Mouse (Mus musculus): ENCODE data around the gene Hsf3. TPM values are rescaled to one million over a fixed set of nuclear protein-coding genes. Genes with fewer than 3 reads are reported as not detected.
"Not testable (repeated sequence)": the region's sequence is repeated elsewhere in the genome, so short reads cannot be mapped to it uniquely, and the experiment has no call there.

Gene Hsf3
- not detected for polyA plus RNA-seq (2012; fragmentation: generic; extraction: Trizol)
- long read RNA-seq, experiment 1 = 0 reads
- long read RNA-seq, experiment 2 = 0 reads

GRCm38 (mm10) chrX:96456201-96456963 is at the start of gene Hsf3:
Hsf3 (minus strand) TSS chrX:96456294.
- TF ChIP-seq FOSL1 (IDR thresholded peaks at IDR 0.05; ENCODE audit: insufficient read depth, low read length, poor library complexity, severe bottlenecking) (no peak), MYOD1 (IDR thresholded peaks at IDR 0.05; ENCODE audit: control insufficient read depth, insufficient read length, low read depth) (no peak), CEBPB (IDR thresholded peaks at IDR 0.05; ENCODE audit: low read depth) (no peak), MYOG (IDR thresholded peaks at IDR 0.05; ENCODE audit: control insufficient read depth, extremely low read depth, insufficient read length) (no peak), USF1 (IDR thresholded peaks at IDR 0.05; ENCODE audit: low read depth) (no peak), MAX (IDR thresholded peaks at IDR 0.05) (no peak), CTCF (IDR thresholded peaks at IDR 0.05; ENCODE audit: control insufficient read depth, insufficient read depth, insufficient read length) (no peak)
- Histone ChIP-seq H3ac (ENCODE audit: control insufficient read depth, insufficient read length, low read depth) (no peak within 1 kb of the TSS), H3K4me3 (ENCODE audit: insufficient read depth, poor library complexity, severe bottlenecking) (no peak within 1 kb of the TSS), H3K27me3 (ENCODE audit: control insufficient read depth, insufficient read depth, insufficient read length) (no peaks in the 10 kb centered on the region), H3K36me3 (ENCODE audit: control insufficient read depth, insufficient read depth) (no peaks in the 10 kb centered on the region), H3K79me2 (ENCODE audit: control insufficient read depth, insufficient read depth) (no peaks in the 10 kb centered on the region), H3K79me3 (ENCODE audit: low read depth) (no peaks in the 10 kb centered on the region)

DNA sequence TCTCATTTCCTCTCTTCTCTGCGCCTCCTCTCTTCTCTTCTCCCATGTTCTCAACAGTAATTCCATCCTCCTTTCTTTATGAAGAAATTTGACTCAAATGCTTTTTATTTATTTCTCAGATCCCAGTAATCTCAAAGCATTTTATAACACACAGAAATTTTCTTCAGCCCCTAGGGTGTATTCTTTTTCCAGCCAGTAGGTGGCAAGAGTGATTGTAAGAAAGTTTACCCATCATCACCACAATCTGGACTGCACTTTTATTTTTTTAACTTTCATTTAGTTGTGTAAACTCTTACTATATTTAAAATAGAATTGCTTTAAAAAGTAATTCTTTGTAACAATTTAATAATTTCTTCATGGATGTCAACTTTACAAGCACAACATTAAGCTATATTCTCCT is 45.5 kb upstream of the Hsf3 start:
- Histone ChIP-seq H3K36me3 (ENCODE audit: control insufficient read depth, insufficient read depth) (no peaks in the 10 kb centered on the region), H3ac (ENCODE audit: control insufficient read depth, insufficient read length, low read depth) (no peak overlapping the region), H3K27me3 (ENCODE audit: control insufficient read depth, insufficient read depth, insufficient read length) (no peaks in the 10 kb centered on the region), H3K79me2 (ENCODE audit: control insufficient read depth, insufficient read depth) (no peaks in the 10 kb centered on the region), H3K79me3 (ENCODE audit: low read depth) (no peaks in the 10 kb centered on the region), H3K4me3 (ENCODE audit: insufficient read depth, poor library complexity, severe bottlenecking) (no peak overlapping the region)
- no peak for TF ChIP-seq CEBPB (IDR thresholded peaks at IDR 0.05; ENCODE audit: low read depth)
- no peak for TF ChIP-seq MAX (IDR thresholded peaks at IDR 0.05)
- no peak for TF ChIP-seq FOSL1 (IDR thresholded peaks at IDR 0.05; ENCODE audit: insufficient read depth, low read length, poor library complexity, severe bottlenecking)
- no peak for TF ChIP-seq MYOG (IDR thresholded peaks at IDR 0.05; ENCODE audit: control insufficient read depth, extremely low read depth, insufficient read length)

GRCm38 (mm10) chrX:96455149-96455548 is 945 bp downstream of the Hsf3 start, which contains the start of gene Heph:
Heph (plus strand) TSS chrX:96455359.
- no peaks in the 10 kb centered on the region for H3K27me3 ChIP-seq (ENCODE audit: control insufficient read depth, insufficient read depth, insufficient read length)
- H3K79me3 ChIP-seq (ENCODE audit: low read depth) = no peaks in the 10 kb centered on the region
- no peak within 1 kb of the TSS for H3ac ChIP-seq (ENCODE audit: control insufficient read depth, insufficient read length, low read depth)
- H3K79me2 ChIP-seq (ENCODE audit: control insufficient read depth, insufficient read depth) = no peaks in the 10 kb centered on the region
- TF ChIP-seq USF1 (IDR thresholded peaks at IDR 0.05; ENCODE audit: low read depth) = no peak
- TF ChIP-seq MYOG (IDR thresholded peaks at IDR 0.05; ENCODE audit: control insufficient read depth, extremely low read depth, insufficient read length) = no peak
- TF ChIP-seq MYOD1 (IDR thresholded peaks at IDR 0.05; ENCODE audit: control insufficient read depth, insufficient read length, low read depth) = no peak
- no peak for TF ChIP-seq FOSL1 (IDR thresholded peaks at IDR 0.05; ENCODE audit: insufficient read depth, low read length, poor library complexity, severe bottlenecking)
- TF ChIP-seq CTCF (IDR thresholded peaks at IDR 0.05; ENCODE audit: control insufficient read depth, insufficient read depth, insufficient read length) = no peak
- TF ChIP-seq CEBPB (IDR thresholded peaks at IDR 0.05; ENCODE audit: low read depth) = no peak
- TF ChIP-seq MAX (IDR thresholded peaks at IDR 0.05) = no peak
- H3K4me3 ChIP-seq (ENCODE audit: insufficient read depth, poor library complexity, severe bottlenecking) = no peak within 1 kb of the TSS
- no peaks in the 10 kb centered on the region for H3K36me3 ChIP-seq (ENCODE audit: control insufficient read depth, insufficient read depth)

DNA sequence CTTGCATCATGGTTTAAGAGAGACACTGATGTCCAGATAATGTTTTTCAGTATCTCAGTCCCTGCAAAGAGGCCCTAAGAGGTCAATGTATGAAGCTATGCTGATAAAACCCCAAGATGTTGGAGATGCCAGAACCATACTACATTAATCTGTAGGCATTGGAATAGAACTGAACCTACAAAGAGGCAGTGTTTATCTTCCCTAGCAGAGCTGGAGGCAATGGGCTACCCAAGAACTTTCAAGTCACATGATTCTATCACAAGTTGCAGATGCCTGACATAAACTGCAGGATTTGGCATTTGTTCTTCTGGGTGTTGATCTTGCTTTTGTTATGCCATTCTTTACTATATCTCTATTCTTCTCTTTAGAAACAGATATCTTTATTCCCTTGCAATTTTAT is 36.7 kb downstream of the Hsf3 start:
- Histone ChIP-seq H3ac (ENCODE audit: control insufficient read depth, insufficient read length, low read depth) (no peak overlapping the region), H3K36me3 (ENCODE audit: control insufficient read depth, insufficient read depth) (no peaks in the 10 kb centered on the region), H3K27me3 (ENCODE audit: control insufficient read depth, insufficient read depth, insufficient read length) (no peaks in the 10 kb centered on the region), H3K79me2 (ENCODE audit: control insufficient read depth, insufficient read depth) (no peaks in the 10 kb centered on the region), H3K79me3 (ENCODE audit: low read depth) (no peaks in the 10 kb centered on the region), H3K4me3 (ENCODE audit: insufficient read depth, poor library complexity, severe bottlenecking) (no peak overlapping the region)
- TF ChIP-seq CEBPB (IDR thresholded peaks at IDR 0.05; ENCODE audit: low read depth) (no peak), MYOG (IDR thresholded peaks at IDR 0.05; ENCODE audit: control insufficient read depth, extremely low read depth, insufficient read length) (no peak), CTCF (IDR thresholded peaks at IDR 0.05; ENCODE audit: control insufficient read depth, insufficient read depth, insufficient read length) (no peak)

GRCm38 (mm10) chrX:96417733-96418132 is 38.4 kb downstream of the Hsf3 start:
- Histone ChIP-seq H3K79me2 (ENCODE audit: control insufficient read depth, insufficient read depth) (no peaks in the 10 kb centered on the region), H3K36me3 (ENCODE audit: control insufficient read depth, insufficient read depth) (no peaks in the 10 kb centered on the region), H3K79me3 (ENCODE audit: low read depth) (no peaks in the 10 kb centered on the region), H3ac (ENCODE audit: control insufficient read depth, insufficient read length, low read depth) (no peak overlapping the region), H3K4me3 (ENCODE audit: insufficient read depth, poor library complexity, severe bottlenecking) (no peak overlapping the region), H3K27me3 (ENCODE audit: control insufficient read depth, insufficient read depth, insufficient read length) (no peaks in the 10 kb centered on the region)
- TF ChIP-seq MYOG (IDR thresholded peaks at IDR 0.05; ENCODE audit: control insufficient read depth, extremely low read depth, insufficient read length) (no peak), FOSL1 (IDR thresholded peaks at IDR 0.05; ENCODE audit: insufficient read depth, low read length, poor library complexity, severe bottlenecking) (no peak), CTCF (IDR thresholded peaks at IDR 0.05; ENCODE audit: control insufficient read depth, insufficient read depth, insufficient read length) (no peak), CEBPB (IDR thresholded peaks at IDR 0.05; ENCODE audit: low read depth) (no peak), USF1 (IDR thresholded peaks at IDR 0.05; ENCODE audit: low read depth) (no peak), MYOD1 (IDR thresholded peaks at IDR 0.05; ENCODE audit: control insufficient read depth, insufficient read length, low read depth) (no peak), MAX (IDR thresholded peaks at IDR 0.05) (no peak)

DNA sequence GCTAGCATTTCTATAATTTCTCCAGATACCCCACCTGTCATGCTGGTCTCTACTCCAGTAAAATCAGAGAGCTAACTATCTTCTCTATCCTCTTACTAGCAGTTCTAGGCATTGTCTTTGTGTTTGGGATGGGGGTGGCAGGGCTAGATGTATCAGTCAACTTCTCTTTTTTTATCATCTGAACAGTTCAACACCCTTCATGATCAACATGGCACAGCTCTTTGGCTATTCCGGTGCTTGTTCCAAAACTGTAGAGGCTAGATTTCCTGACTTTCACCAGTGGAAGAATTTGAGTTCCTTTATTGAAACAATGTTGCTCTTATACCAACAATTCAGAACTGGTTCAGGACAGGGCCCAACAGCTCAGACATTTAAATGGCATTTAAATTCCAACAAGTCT is 39.1 kb downstream of the Hsf3 start:
- no peaks in the 10 kb centered on the region for H3K36me3 ChIP-seq (ENCODE audit: control insufficient read depth, insufficient read depth)
- TF ChIP-seq FOSL1 (IDR thresholded peaks at IDR 0.05; ENCODE audit: insufficient read depth, low read length, poor library complexity, severe bottlenecking) (no peak), MYOG (IDR thresholded peaks at IDR 0.05; ENCODE audit: control insufficient read depth, extremely low read depth, insufficient read length) (no peak), MAX (IDR thresholded peaks at IDR 0.05) (no peak), CEBPB (IDR thresholded peaks at IDR 0.05; ENCODE audit: low read depth) (no peak), MYOD1 (IDR thresholded peaks at IDR 0.05; ENCODE audit: control insufficient read depth, insufficient read length, low read depth) (no peak), USF1 (IDR thresholded peaks at IDR 0.05; ENCODE audit: low read depth) (no peak), CTCF (IDR thresholded peaks at IDR 0.05; ENCODE audit: control insufficient read depth, insufficient read depth, insufficient read length) (no peak)
- H3ac ChIP-seq (ENCODE audit: control insufficient read depth, insufficient read length, low read depth) = no peak overlapping the region
- H3K27me3 ChIP-seq (ENCODE audit: control insufficient read depth, insufficient read depth, insufficient read length) = no peaks in the 10 kb centered on the region
- no peak overlapping the region for H3K4me3 ChIP-seq (ENCODE audit: insufficient read depth, poor library complexity, severe bottlenecking)
- no peaks in the 10 kb centered on the region for H3K79me2 ChIP-seq (ENCODE audit: control insufficient read depth, insufficient read depth)
- no peaks in the 10 kb centered on the region for H3K79me3 ChIP-seq (ENCODE audit: low read depth)

DNA sequence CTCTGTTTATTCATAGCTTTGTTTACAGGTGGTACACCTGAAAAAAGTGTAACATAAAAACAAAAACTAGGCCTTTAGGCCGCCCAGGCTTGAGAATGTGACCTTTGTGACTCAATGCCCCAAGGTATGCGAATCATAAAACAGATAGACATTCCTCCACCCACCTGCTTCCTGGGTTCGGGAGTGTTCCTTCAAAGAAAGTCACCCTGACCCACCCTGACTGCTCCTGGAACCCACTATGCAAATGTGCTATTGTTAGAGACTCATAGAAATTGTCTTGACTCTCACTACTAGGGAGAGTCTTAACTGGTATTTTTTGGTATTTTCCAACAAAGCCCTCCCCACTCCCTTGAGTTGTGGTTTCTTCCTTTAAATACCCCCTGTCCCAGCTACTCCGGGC is 40.7 kb downstream of the Hsf3 start:
- not testable (repeated sequence) for H3K4me3 ChIP-seq (ENCODE audit: insufficient read depth, poor library complexity, severe bottlenecking); H3ac ChIP-seq (ENCODE audit: control insufficient read depth, insufficient read length, low read depth); H3K27me3 ChIP-seq (ENCODE audit: control insufficient read depth, insufficient read depth, insufficient read length); H3K36me3 ChIP-seq (ENCODE audit: control insufficient read depth, insufficient read depth); H3K79me2 ChIP-seq (ENCODE audit: control insufficient read depth, insufficient read depth); H3K79me3 ChIP-seq (ENCODE audit: low read depth)

All from C2C12 (cell line).